Mouse (Mus musculus): ENCODE measurements around the gene Pbx1. TPM values are rescaled to one million over a fixed set of nuclear protein-coding genes. Genes with fewer than 3 reads are reported as not detected.

Gene Pbx1
- total RNA-seq, 2 experiments from 2014 or later = 5.2 to 5.6 TPM

DNA sequence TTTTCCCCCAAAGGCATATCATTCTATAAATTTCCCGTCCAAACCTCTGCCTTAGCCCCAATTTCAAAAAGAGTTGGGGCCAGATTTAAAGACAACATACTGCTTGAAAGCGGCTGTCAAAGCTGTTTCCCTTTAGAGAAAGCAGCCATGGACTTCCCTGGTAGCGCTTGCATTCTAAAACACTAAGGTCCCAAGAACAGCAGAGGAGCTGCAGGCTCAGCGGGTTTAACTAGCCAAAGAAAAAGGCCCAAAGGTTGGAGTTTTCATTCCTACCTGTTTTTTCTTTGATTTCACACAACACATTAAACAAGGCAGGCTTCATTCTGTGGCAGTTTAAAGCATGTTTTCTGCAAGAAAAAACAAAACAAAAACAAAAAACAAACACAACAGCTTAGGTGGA is 4.5 kb downstream of the Pbx1 start:
- ATAC-seq (replicated peaks; ENCODE audit: low FRiP score, poor library complexity, severe bottlenecking) = no peak

DNA sequence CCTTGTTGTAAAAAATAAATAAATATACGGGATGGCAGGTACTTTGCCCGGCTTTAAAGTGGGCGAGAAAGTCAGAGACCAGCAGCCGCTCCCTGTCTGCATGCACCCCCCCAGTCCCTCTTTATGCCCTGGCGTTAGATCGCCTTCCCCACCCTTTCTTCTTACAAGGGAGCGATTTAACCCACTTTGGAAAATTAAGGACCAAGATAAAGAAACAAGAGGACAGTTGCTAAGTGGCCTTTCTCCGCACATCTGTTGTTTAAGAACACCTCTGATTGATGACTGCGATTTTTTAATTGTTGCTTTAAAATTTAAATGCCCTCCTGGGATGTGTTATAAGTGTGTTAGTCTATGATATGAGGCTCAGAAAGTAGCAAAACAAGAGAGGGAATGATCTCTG is 5.2 kb downstream of the Pbx1 start:
- no peak for ATAC-seq (replicated peaks; ENCODE audit: low FRiP score, poor library complexity, severe bottlenecking)

DNA sequence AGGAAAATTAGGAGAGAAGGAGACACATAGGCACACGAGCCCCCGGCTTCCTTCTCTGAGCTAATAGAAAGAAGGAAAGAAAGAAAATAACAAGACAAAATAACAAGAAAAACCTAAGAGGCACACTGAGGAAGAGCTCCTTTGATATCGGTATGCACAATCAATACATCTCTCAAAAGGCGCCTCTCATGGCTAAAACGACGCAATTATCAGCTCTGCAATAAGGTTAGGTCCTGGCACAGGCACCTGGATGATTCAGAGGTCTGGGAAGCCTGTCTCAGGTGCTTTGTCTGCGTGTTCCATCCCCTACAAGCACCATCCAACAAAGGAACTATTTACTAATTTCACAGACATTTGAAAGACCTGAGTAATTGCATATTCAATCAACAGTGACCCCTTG is 5.8 kb downstream of the Pbx1 start:
- no peak for ATAC-seq (replicated peaks; ENCODE audit: low FRiP score, poor library complexity, severe bottlenecking)

DNA sequence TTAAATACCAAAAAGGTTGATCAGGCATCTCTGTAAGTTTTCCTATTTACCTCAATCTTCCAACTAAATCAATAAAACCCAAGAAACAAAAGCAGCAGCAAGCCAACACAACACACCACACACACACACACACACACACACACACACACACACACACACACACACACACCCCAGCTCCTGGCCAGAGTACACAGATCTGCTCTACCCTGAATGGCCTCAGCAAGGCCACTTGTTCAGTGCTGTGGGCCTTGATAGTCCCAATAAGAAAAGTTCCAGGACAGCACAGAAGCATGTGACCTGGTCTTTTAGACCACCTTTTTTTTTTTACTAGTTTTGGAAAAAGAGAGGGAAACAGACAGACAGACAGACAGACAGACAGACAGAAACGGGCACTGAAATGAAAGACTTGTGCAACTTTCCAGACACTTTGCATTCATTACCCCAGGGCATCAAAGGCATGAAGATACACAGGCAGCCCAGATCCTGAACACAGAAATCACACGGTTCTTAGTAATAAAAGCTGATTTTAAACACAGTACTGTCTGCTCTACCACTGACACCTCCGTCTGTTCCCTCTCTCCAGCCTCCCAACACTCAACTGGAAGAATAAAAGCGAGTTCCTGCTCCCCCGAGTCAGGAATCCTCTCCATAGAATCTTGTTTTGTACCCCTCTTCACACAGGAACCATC is 6.9 kb downstream of the Pbx1 start:
- ATAC-seq (replicated peaks; ENCODE audit: low FRiP score, poor library complexity, severe bottlenecking) = no peak

DNA sequence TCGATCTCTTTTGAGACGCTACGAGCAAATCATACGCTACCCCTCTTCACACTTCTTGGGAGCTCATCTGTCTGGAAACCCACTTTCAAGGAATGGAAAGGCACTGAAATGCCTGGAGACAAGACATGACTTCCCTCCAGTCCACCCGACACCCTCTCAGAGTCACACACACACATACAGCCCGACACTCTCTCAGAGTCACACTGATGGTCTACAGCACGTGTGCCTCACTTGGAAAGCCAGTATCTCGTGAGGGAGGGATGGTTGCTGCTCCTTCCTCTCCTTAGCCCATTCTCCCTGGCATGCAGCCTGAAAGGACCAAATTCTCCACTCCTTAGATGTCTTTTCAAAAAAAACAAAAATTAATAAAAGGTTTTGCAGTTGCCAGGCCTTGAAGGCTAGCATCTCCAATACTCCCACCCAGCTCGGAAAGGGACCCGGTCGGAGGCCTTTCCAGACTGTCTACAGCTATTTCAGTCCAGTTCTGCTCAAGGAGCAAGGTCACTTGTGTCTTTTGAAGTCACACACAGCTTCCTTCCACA is 8.6 kb downstream of the Pbx1 start:
- ATAC-seq (replicated peaks; ENCODE audit: low FRiP score, poor library complexity, severe bottlenecking) = no peak

DNA sequence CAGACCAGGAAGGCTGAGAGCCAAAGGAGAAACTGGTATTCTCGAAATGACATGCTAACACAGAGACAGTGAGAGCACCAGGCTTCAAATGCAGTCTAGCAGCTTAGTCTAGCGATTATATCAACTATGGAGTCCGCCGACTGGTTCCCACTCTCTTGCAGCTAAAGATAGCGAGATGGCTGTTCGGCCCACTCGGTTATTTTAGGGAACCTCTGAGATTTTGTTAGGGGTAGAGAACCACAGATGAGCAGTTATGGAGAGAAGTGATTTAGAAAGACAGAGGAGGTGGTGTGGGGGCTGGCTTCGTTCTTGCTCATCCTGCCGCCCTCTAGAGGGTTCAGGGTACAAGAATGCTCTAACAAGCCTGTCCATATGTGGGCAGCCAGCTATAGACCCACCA is 13.2 kb downstream of the Pbx1 start:
- no peak for ATAC-seq (replicated peaks; ENCODE audit: low FRiP score, poor library complexity, severe bottlenecking)

GRCm38 (mm10) chr1:168417626-168418025 is 14.4 kb downstream of the Pbx1 start:
- no peak for ATAC-seq (replicated peaks; ENCODE audit: low FRiP score, poor library complexity, severe bottlenecking)

DNA sequence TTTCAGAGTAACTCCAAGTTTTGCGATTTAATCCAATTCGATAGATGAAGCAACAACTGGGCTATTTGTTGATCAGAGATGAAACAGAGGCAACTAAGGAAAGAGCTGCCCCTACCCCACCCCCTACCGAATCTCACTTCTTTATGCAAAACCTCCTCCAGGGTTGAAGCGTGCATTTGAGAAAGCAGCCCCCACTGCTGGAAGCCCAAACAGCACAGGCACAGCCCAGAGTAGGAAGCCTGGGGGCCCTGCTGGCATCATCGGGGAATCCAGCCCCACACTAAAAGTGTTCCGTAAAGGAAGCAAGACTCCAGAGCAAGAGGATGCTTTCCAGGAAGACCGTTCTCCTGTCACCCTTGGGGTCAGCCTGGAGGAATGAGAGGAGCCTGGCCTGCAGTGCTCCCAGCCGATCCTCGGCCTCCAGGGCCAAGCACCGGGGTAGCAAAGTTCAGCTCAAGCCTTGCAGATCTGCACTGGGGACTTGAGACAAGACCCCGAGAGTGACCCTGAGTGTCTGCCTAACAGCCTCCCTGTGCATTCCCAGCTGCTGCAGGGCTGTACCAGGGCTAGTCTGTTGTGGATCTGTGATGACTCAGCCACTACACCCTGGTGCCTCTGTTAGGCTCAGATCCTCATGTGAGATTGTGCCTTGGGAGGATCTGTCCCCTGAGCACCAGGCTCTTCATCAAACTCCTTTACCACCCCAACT is 15.2 kb downstream of the Pbx1 start:
- no peak for ATAC-seq (replicated peaks; ENCODE audit: low FRiP score, poor library complexity, severe bottlenecking)

GRCm38 (mm10) chr1:168410611-168411010 is 21.5 kb downstream of the Pbx1 start:
- no peak for ATAC-seq (replicated peaks; ENCODE audit: low FRiP score, poor library complexity, severe bottlenecking)

GRCm38 (mm10) chr1:168410054-168410453 is 22.0 kb downstream of the Pbx1 start:
- ATAC-seq (replicated peaks; ENCODE audit: low FRiP score, poor library complexity, severe bottlenecking) = no peak

- ATAC-seq (replicated peaks; ENCODE audit: low FRiP score, poor library complexity, severe bottlenecking) = no peak
These were observed 23.3 kb downstream of the Pbx1 start for GRCm38 (mm10) chr1:168408757-168409156.

- ATAC-seq (replicated peaks; ENCODE audit: low FRiP score, poor library complexity, severe bottlenecking) = no peak
These were observed 24.1 kb downstream of the Pbx1 start for GRCm38 (mm10) chr1:168407958-168408357.

DNA sequence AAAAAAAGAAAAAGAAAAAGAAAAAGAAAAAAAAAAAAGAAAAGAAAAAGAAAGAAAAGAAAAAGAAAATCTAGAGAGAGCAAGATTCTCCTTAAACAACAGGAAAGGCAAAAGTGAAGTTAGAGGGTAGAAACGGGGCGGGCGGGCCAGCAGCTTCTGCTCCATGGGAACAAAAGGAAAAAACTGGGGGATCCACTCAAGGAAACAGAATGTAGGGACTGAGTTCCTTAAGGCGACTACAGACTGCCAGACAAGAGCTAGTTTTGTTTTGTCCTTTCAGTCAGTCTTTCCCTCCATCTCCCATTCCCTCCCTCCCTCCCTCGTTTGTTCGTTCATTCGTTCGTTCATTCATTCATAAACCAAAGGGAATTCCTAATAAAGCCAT is 25.8 kb downstream of the Pbx1 start:
- ATAC-seq (replicated peaks; ENCODE audit: low FRiP score, poor library complexity, severe bottlenecking) = no peak

DNA sequence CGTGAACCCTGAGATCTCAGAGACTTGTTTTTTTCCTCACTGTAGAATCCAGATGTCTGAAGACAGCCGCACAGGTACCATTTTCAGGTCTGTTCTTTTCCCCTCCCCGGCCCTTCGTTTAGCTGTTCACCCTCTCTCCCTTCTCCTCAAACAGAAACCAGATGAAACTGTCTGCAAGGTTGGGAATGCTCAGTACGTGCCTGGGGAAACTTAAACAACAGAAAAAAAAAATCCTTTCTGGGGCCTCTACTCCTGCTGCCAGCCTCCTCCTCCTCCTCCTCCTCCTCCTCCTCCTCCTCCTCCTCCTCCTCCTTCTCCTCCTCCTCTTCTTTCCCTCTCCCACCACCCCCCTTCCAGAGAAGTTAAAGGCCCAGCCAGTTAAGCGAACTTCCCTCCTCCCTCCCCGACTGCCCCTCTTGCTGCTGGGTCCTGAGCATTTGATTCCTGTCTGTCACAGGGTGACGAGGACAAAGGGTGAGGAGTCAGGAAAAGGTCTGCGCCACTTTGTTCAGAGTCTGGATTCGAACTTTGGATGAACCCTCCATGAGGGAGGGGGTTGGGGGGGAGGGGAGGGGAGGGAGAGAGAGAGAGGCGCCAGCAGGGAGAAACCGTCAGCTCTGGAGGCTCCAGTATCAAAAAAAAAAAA is 26.3 kb downstream of the Pbx1 start:
- ATAC-seq (replicated peaks; ENCODE audit: low FRiP score, poor library complexity, severe bottlenecking) = no peak

DNA sequence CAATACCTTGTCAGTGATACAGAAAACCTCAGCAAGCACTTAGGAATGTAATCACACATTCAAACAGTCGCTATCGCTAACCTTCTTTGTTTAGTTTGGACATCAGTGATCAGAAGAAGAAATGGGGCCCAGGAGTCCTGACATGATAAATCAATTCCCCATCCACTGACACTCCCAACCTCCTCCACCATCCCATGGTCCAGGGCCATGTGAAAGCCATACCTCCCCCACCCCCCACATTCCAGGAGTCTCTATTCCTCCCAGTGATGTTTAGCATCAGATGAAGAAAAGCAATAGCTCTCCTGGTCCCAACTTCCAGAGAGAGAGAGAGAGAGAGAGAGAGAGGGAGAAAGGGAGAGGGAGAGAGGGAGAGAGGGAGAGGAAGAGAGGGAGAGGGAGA is 28.5 kb downstream of the Pbx1 start:
- ATAC-seq (replicated peaks; ENCODE audit: low FRiP score, poor library complexity, severe bottlenecking) = no peak

DNA sequence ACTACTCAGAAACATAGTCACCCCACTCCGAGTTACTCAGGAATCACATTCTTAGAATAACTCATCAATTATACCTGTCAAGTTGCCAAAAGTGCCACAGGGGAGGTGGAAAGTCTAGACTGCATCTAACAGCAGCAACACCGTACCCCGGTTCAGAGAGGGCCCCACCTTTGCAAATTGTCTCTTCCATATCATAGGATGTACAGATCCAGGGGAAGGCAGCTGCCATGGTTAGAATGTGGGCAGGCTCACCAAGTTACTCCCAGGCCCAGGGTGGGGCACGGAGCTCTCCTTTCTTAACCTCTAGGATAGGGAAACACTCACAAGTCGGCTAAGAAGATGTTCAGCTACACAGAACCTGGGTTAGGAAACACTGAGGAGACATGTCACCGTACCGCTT is 29.4 kb downstream of the Pbx1 start:
- no peak for ATAC-seq (replicated peaks; ENCODE audit: low FRiP score, poor library complexity, severe bottlenecking)

GRCm38 (mm10) chr1:168395523-168396159 is 36.4 kb downstream of the Pbx1 start:
- ATAC-seq (replicated peaks; ENCODE audit: low FRiP score, poor library complexity, severe bottlenecking) = no peak

DNA sequence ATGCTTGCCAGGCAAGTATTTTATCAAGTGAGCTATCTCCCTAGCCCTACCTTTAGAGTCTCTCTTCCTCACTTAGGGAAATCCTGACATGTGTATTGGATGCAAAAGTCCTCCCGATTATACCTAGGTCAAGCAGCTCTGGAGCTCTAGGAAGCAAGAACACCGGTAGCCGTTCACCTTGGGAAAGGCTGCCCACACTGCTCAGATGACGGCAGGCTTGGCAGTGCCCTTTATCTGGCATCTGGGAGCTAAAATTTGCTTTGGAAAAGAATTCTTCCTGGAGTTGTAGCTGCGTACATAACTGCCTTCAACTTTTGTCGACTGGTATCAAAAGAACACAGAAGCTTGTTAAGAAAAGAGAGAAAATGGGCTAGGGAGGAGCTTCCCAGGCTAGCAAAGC is 37.5 kb downstream of the Pbx1 start:
- no peak for ATAC-seq (replicated peaks; ENCODE audit: low FRiP score, poor library complexity, severe bottlenecking)

DNA sequence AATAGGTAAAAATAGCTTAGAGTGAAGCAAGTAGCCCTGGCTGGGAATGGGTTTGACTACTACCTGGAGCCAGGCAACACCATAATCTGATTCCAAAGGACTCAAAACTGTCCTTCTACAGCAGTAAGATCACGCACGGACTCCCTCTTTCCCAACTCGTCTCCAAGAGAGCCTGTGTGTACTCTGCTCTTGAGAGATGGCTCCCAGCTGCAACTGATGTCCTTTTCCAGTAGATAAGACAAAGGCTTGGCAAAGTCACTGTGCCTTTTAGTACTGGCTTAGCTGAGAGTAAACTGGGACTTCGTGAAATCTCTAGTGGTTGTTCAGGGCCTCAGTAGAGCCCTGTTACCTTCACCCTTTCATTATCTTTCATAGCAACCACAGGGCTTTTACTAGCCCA is 38.6 kb downstream of the Pbx1 start:
- no peak for ATAC-seq (replicated peaks; ENCODE audit: low FRiP score, poor library complexity, severe bottlenecking)

DNA sequence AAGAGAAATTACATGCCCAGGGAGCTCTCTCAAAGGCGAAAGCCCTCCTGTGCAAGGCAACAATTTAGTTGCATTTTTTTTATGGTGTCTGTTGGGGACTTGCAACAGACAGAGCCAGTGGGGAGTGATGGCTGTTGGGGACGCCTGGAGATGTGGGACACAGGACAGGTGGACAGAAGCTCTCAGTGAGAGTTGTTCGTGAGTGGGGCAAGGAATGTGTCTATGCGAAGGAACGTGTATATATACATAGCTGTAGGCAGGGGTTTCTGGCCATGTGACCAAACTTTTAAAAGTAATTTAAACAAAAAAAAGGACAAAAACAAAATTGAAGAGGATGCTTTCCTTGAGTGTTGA is 39.6 kb downstream of the Pbx1 start:
- no peak for ATAC-seq (replicated peaks; ENCODE audit: low FRiP score, poor library complexity, severe bottlenecking)

All from erythroblast, adult 5-6 weeks (primary cell).